Mouse (Mus musculus): ENCODE measurements around the gene Fam83e. TPM values are rescaled to one million over a fixed set of nuclear protein-coding genes. Genes with fewer than 3 reads are reported as not detected.

Gene Fam83e
- total RNA-seq (2014; fragmentation: Nextera tagmentation) (0.34 and 0.90 TPM in 2 replicates), total RNA-seq (2017) (0.39 and 0.77 TPM in 2 replicates)

DNA sequence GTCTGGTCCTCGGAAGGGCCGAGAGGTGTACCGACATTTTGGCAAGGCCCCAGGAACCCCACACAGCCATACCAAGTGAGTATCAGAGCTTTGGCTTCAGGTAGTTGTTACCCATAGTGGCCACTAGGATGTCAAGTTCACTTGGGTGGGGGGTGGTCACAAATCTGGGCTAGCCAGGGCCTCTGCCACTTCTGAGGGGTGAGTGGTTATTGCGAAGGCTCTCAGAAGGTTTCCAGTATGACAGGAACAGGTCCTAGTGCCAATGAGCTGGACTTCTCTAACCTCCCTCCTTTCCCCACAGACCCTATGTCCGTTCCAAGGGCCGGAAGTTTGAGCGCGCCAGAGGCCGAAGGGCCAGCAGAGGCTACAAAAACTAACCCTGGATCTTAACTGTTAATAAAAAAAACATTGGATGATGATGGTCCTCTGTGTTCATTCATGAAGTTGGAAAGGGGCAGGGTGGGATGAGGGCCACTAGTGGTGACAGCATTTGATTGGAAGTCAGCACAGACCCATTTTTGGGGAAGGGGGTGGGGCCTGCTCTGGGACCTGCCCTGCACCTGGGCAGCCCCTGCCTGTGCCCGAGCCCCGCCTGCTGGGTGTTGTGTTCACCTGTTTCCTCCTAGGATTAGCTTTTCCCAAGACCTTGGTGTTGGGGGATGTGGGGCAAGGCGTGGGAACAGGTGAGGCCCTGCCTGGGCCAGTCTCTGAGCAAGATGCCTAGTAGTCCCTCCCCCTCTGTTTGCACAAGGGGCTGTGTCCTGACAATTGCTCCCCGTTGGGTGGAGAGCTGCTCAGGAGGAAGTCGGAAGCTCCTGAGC is at the start of gene Fam83e:
Gene Fam83e (plus strand): TSS at position 800 of the 821 bp plus-strand sequence.
- no peak for ATAC-seq (replicated peaks; ENCODE audit: poor library complexity, severe bottlenecking)

DNA sequence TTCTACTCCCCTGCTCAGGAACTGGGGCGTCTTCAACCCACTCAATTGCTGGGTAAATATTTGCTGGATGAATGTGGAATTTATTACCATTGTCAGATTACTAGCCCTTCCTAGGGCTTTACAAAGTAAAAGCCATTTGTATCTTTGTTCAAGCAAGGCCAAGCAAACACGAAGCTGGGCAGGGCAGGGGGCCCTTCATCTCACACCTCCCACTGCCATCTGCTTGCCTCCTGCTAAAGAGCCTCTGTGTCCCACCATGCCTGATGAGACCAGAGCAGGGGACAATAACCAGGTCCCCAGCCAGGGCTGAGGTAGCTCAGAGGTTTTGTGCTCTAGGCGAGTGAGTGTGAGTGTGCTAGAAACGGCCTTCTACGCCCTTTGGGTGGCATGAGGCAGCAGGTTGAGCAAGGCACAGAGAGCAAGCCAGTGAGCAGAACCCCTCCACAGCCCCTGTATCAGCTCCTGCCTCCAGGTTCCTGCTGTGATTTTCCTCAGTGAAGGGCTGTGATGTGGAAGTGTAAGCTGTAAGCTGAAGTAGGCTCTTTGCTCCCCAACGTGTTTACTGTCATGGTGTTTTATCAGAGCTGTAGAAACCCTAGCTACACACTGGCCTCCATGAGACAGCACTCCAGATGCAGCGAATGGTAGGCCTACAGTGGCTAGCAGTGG is 43.3 kb upstream of the Fam83e start:
- ATAC-seq (replicated peaks; ENCODE audit: poor library complexity, severe bottlenecking): no peak

DNA sequence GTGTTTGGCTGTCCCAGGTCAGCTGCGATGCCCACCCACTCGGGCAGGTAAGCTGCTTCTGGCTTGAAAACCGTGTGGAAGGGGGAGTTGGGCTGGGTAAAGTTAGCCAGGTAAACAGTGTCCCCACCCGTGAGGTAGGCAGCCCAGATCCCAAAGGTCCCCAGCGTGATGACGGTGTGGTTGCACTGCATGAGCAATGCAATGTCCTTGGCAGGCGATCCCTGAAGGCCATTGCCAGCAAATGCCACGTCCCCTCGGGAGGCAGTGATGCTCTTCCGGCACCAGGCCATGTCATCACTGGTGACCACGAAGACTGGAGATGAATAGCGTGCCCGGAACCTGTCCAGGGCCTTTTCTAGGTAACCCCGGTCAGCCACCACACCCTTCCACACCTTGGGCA is 42.5 kb upstream of the Fam83e start:
- no peak for ATAC-seq (replicated peaks; ENCODE audit: poor library complexity, severe bottlenecking)

DNA sequence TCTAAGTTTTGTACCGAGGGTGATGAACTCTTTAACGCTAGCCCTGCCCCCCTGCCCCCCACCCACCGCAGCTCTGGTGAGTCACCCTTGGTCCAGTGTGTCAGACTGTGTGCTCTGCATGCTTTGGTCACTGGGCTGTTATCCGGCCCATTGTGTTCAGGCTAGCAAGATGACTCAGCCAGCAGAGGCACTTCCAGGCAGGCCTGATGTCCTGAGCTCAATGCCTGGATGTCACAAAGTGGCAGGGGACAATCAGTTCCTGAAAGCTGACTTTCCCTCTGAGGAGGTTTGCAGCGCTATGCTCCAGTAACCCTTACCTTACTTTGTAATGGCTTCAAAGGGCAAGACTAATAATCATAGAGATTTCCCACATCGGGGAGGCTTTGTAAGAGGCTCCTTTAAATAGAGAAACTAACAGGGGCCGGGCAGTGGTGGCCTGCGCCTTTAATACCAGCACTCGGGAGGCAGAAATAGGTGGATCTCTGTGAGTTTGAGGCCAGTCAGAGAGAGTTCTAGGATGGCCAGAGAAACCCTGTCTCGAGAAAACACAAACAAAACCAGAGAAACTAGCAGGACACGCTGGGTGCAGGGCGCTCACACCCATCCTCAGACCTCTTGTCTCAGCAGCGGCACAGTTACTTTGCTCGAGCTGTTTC is 40.9 kb upstream of the Fam83e start:
- no peak for ATAC-seq (replicated peaks; ENCODE audit: poor library complexity, severe bottlenecking)

DNA sequence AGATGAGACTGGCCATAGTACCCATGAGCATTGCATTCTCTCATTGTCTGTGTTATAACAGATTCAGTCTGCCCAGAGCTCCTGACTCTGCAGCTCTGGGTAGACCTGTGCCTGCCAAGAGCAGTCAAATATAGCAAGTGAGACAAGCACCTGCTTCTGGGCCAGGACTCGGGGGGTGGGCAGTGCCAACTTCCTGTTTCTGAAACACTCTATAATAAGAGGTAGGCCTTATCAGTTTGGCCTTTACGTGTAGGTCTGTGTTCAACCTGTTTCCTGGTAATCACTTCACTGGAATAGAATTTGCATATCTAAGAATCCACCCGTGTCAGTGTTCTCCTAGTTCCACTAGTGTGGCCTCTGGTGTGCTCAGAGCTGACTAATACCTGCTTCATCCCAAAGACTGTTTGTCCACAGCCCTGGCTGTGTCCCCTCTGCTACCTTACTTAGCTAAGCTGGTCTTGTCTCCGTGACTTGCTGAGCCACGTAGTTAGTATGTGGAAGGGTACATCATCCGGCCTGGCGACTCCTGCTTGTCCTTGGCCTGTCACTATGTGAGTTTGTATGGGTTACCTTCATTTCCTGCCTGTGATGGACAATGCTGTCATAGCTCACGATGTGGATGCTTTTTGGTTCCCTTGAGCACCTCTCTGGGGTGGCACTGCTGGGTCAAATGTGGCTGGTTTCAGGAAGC is 39.8 kb upstream of the Fam83e start:
- ATAC-seq (replicated peaks; ENCODE audit: poor library complexity, severe bottlenecking): 0 out of 2 replicates have a peak, but pooled peaks have one; percentile 18

DNA sequence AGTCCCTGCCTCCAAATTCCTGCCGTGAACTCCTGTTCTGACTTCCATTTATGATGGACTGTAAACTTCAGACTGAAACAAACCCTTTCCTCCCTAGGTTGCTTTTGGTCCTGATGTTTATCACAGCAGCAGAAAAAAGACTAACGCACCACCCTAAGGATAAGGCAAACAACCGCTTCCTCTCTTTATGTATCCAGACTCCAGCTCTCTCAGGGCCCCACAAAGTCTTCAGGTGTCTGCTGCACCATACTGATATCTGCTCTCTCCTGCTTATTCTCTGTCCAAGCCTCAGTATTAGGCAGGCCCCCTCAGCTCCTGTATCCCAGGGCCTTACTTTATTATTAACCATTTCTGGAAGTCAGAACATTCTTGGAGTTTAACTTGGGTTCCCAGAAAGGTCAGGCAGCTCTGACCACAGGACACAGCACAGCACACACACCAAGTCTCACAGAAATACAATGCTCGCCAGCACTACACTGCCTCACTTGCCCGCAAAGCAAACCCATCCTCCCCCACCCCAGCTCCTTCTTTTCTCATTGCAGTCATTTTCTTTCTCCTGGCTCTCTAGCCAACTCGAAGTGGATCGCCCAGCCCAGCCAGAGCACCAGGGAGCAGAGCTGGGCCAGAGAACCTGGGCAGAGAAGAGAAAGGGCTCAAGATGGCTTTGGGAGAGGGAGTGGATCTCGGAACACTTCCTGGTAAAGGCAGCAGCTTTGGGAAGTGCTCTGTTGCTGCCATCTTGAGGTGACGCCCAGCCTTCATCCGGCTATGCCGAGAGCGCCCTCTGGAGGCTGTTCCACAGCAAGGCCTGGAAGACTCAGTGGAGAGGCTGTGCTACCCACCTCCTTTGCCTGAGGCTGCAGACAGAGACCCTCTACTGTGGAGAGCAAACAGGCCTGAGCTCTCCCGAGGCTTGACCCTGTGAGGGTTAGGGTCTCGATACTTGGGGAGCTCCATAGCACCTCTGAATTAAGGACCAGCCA is 38.6 kb upstream of the Fam83e start:
- peak; percentile 84 for ATAC-seq (replicated peaks; ENCODE audit: poor library complexity, severe bottlenecking)

DNA sequence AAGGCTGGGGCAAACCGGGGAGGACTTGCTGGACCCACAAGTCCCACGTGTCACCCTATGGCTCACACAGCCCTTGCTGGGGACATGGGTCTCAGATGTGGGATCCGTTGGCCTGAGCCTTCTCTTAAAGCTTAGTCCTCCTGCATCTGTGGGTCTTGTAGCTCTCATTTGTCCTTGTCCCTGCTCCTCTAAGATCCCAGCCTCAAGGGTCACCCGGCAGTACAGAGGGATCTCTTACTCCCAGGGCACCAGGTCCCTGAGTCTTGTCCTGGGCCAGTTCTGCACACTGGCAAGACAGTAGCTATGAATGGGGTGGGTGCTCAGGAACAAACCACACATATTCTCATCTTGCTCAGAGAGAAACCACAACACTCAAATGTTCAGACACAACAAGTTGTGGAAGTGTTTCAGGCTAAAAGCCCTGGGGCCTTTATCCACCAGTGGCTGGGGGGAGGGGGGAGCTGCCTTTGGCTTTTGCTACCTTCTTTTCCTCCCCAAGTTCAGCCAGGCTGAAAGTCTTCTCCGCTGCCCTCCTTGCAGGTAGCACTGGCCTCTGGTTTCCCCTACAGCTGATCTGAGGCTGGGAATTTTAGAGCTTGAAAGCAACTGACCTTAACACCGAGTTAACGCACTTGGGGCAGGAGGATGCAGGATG is 37.5 kb upstream of the Fam83e start, which contains the start of gene Ntn5:
Gene Ntn5 (plus strand): TSS at position 627 of the 655 bp plus-strand sequence.
- ATAC-seq (replicated peaks; ENCODE audit: poor library complexity, severe bottlenecking): no peak

DNA sequence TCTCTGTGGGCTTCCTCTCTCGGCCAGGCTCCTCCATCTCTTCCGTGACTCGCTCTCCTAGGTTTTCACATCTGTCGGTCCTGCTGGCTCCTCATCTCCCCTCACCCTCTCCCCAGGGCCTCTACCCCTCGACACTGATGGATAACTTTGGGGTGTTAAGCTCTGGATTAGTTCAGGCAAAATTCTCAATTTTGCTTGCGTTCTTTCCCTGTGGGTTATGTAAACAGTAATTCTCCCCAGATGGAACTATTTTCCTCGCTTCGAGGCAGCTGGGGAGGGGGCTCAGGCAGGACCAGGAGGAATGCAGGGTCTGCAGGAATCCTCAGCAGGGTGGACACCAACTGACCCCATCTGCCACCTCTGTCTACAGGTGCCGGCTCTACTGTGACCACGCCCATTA is 35.2 kb upstream of the Fam83e start:
- no peak for ATAC-seq (replicated peaks; ENCODE audit: poor library complexity, severe bottlenecking)

DNA sequence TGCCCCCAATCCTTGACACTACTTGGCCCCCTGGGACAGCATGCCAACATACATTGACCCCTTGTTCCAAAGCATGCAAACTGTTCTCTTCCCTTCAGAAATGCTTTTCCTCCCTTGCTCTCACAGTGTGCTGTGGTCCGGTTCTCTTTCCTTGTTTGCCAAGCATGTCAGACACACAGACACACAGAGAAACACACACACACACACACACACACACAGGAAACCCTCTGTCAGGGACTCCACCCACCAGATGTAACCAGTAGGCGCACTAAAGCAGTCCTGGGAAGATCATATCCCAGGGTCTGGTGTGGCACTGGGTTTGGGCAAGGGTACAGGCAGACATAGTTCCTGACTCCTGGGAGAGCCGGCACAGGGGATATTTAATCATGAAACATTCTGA is 34.2 kb upstream of the Fam83e start:
- ATAC-seq (replicated peaks; ENCODE audit: poor library complexity, severe bottlenecking): no peak

DNA sequence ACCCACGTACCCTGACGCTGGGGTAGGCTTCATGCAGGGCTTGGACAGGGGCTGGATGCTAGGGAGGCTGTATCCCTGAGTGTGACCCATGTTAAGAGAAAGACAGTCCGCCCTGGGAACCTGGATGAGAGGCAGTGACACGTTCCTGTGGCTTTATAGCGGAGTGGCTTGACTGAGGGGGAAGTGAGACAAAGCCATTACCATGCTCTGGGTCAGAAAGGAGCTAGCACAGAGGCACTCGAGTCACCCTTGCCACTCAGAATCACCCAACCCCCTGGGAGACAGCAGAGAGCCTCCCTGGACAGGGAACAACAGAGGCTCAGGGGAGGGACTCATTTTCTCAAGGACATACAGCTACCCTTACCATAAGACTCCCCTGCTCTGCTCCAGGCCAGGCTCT is 31.9 kb upstream of the Fam83e start:
- peak; percentile 66 for ATAC-seq (replicated peaks; ENCODE audit: poor library complexity, severe bottlenecking)

DNA sequence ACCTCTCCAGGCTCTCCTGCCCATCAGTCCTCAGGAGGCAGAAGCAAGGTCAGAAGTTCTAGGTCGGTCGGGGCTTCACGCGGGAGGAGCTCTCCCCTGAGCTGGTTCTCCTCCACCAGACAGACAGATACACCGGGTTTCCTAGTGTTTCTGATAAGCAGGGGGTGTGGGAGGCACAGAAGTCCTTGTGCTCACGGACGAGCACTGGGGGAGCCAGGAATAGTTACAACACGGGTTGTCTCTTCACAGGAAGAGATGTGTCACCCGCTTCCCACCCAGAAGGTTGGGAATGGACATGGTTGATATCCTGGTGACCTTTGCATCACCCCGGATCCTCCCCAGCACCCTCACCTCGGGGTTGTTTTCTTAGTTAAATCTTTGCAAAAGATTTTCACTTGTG is 31.2 kb upstream of the Fam83e start:
- no peak for ATAC-seq (replicated peaks; ENCODE audit: poor library complexity, severe bottlenecking)

DNA sequence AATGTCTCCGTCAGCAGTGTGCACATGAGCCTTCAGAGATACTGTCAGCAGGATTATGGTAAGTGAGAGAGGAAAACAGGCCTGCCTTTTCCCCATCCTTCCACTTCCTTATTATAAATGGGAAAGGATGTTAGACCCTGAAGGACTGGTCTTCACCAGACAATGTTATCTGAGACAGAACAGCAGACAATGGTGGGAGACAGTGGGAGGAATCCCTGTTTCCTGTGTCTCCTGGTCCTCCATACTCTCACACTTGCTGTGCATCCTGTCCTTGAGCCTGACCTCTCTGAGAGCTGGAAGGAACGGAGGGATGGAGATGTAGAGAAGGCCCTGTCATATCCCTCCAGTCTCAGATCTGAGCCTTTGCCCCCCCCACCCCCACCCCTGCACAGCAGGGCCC is 28.6 kb upstream of the Fam83e start:
- ATAC-seq (replicated peaks; ENCODE audit: poor library complexity, severe bottlenecking): no peak

DNA sequence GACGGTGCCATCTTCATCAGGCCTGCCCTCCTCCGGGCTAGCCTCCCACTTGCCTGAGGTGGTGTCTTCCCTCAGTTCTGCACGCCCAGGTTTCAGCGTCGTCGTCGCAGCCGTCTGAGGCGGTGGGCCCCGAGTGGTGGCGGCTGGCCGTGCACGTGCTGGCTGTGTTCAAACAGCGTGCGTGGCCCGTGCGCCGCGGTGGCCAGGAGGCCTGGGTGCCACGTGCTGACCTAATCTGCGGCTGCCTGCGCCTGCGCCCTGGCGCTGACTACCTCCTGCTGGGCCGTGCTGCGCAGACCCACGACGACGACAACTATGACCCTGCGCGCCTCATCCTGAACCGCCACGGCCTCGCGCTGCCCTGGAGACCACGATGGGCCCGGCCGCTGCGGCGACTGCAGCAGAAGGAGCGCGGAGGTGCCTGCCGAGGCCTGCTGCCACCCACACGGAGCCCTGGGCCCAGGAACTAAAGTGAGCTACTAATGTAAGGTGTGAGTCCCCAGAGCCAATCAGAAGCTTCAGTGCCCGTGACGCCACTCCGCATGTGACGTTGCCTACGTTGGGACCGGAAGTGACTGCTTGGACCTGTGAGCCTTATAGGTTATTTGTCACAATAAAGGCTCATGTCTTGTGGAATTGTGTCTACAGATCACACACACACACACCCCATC is 27.0 kb upstream of the Fam83e start, which contains the start of gene Sec1:
Gene Sec1 (minus strand): TSS at position 482 of the 671 bp plus-strand sequence.
- no peak for ATAC-seq (replicated peaks; ENCODE audit: poor library complexity, severe bottlenecking)

DNA sequence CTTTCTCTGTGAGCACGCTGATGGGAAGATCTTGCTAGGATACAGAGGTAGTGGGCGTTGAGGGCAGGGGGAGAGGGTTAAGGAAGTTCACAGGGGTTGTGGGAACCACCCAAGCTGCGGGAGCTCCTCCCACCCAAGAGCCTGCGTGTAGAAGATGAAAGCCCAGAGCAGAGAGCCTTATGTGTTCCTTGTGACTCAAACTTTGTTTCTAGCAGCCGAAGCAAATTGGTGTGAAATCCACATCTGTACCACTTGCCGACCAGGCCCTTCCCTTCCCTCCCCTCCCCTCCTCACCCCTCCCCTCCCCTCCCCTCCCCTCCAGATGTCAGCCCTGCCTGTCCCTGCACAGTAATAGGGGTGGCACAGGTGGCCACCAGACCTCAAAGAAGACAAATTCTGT is 25.9 kb upstream of the Fam83e start:
- ATAC-seq (replicated peaks; ENCODE audit: poor library complexity, severe bottlenecking): no peak

DNA sequence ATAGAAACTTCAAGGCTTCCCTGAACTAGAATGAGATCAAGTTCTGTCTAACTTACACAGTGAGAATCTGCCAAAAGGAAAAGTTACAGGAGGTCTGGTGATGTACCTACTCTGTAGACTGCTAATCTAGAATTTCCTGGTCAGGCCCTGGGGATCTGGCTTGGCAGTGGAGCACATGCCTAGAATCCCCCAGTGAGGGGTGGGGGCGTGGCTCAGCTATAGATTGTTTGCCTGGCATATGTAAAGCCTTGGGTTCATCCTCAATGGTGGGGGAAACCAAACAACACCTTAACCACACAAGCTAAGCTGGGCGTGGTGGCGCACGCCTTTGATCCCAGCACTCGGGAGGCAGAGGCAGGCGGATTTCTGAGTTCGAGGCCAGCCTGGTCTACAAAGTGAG is 23.1 kb upstream of the Fam83e start:
- no peak for ATAC-seq (replicated peaks; ENCODE audit: poor library complexity, severe bottlenecking)

DNA sequence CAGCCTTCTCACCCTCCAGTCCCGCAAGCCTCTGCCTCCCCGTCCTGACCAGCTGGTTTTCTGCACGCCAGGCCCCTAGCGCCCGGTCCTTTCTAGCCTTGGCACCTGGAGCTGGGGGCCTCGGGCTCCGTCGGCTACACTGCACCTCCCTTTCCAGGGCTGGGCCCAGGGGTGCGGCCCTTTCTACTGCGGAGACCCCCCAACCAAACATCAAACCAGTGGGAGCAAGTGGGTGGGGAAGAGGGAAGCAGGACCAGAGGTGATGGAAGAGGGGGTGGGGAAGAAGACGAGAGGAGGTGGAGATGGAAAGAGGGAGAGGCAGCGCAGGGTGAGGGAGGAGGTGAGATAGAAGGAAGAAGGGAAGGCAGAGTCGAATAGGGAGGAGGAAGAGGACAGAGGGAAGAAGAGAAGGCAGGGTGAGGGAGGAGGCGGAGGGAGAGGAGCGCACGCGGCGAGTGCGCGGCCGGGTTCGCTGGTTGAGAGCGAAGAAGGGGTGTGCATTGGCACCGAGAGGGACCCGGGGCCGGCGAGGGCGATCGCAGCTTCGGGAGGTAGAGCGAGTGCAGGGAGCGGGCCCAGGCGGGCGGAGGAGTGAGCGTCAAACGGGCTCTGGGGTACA is 21.4 kb upstream of the Fam83e start, which contains the start of gene Car11:
Gene Car11 (plus strand): TSS at position 321 of the 619 bp plus-strand sequence.
- ATAC-seq (replicated peaks; ENCODE audit: poor library complexity, severe bottlenecking): no peak

DNA sequence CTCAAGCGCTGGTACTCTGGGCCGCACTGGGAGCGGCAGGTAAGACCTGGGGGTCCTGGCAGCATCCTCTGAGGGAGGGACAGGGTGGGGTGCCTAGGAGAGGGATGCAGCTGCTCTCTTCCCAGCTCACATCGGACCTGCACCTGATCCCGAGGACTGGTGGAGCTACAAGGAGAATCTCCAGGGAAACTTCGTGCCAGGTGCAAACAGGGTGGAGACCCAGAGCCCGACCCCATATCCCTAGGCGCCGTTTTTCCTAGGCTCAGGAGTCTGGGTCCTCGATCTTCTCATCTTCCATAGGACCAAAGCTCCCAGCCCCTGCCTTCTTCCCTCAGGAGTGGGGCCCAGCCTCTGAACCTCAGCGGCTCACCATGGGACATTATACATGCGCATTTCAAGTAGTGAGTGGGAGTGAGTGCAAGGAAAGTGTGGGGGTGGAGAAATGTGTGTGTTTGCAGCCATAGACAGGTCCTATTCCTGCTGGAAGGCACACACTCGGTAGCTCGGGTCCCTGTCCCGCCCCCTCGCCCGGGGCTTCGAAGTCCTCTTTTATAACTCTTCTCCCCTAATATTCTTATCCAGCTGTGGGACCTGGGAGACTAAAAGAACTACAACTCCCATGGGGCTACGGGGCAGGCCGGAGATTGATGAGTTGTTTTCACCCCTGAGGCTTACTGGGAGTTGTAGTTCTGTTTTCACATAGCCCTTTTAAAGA is 20.6 kb upstream of the Fam83e start:
- ATAC-seq (replicated peaks; ENCODE audit: poor library complexity, severe bottlenecking): 0 out of 2 replicates have a peak, but pooled peaks have one; percentile 11

Data from granulocyte monocyte progenitor cell, adult 5-6 weeks (primary cell).